Mouse (Mus musculus) kidney, postnatal 10 days (tissue): ENCODE measurements at regions not wholly inside any gene's neighbourhood (a gene's known extent, or its start where the extent isn't known, plus 50 kb on each side); places are given as distances from the start of the nearest gene placed in this dataset.

Experiments
- DNase-seq: peaks from one replicate; pipeline ENCODE4 v3.0.0; 2021; ENCODE audit warnings: mixed read lengths

DNA sequence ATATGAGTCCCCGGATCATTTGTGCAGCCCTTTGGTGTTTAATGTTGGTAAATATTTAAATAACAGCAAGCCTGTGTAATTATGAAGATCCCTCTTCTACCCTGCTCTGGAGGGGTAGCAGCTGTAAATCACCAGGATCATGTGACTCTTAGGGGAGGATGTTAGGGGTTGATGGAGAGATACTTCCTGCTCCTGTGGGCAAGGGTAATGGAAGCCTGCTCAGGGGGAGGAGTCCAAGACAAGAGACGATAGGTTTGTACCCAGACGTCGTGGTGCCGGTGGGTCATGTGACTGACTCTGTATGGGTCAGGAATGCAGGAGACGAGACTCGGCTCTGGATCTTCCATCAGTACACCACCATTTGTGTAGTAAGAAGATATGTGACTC, 166.7 kb downstream of the Cdh26 start:
- no peak for DNase-seq

DNA sequence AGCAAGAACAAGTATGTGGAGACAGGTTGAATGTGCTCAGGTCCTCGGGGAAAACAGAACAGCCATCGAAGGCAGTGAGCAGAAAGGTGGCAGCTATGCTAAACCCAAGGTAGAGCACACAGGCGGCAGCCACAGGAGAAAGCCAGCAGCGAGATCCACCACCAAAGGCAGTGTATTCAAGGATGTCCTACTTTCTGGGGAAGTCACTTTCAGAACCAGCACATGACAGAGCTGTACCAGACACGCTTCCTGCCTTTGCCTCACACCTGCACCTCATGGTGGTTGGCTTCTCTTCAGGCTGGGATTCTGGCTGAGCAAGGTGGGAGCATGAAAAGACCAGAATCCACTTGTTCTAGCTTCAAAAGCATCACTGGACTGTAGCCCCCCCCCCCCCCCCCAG, 168.0 kb downstream of the Cdh26 start:
- DNase-seq: no peak

DNA sequence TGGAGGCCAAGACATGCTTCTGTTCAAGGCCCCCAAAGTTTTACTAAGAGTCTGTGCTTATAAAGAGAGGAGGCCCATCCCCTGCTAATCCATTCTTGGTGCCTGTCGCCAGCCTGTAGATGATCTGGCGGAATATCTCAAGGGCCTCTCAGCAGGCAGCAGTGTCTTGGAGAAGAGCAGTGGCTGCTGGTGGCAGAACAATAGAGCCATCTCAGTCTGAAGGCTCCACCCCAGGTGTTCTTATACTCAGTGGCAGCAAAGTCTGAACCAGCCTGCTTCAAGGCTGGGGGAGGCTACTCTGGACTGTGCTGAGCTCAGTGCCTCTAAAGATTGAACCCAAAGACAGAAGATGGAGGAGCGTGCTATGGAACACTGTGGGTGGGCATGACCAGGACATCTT, 168.5 kb downstream of the Cdh26 start:
- DNase-seq: no peak

DNA sequence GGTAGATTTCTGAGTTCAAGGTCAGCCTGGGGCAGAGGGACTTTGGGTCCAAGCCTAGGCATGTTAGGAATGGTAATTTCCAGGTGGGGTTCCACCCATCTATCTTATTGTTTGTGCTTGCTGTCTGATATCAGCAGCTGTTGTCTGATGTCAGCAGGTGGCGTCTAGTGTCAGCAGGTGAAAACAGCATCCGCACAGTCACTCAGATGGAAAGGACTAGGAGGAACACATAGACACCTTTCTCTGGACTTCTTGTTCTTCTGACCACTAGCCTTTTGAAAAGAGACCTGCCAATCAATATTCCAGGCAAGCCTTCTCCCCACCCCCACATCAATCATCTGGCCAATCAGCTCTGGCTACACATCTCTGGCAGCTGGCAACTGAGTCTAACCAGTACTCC, 173.1 kb downstream of the Cdh26 start:
- no peak for DNase-seq

DNA sequence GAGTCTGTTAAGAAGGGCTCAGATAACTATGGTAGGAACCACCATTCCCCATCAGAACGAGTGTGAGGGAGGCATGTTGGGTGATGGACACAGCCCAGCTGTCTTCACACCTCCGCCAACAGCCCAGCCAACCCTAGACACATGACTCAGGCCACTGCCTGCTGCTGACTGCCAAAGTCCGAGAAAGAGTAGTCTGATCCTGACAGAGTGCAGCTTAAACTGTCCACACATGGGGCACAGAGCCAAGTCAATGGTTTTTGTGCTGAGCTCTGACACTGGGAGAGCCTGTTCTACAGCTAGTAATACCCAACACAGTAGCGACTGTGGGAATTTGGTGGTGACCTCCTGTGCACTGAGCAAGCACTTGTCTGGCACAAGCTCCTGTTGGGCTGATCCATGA, 176.4 kb downstream of the Cdh26 start:
- DNase-seq: peak; percentile 86

DNA sequence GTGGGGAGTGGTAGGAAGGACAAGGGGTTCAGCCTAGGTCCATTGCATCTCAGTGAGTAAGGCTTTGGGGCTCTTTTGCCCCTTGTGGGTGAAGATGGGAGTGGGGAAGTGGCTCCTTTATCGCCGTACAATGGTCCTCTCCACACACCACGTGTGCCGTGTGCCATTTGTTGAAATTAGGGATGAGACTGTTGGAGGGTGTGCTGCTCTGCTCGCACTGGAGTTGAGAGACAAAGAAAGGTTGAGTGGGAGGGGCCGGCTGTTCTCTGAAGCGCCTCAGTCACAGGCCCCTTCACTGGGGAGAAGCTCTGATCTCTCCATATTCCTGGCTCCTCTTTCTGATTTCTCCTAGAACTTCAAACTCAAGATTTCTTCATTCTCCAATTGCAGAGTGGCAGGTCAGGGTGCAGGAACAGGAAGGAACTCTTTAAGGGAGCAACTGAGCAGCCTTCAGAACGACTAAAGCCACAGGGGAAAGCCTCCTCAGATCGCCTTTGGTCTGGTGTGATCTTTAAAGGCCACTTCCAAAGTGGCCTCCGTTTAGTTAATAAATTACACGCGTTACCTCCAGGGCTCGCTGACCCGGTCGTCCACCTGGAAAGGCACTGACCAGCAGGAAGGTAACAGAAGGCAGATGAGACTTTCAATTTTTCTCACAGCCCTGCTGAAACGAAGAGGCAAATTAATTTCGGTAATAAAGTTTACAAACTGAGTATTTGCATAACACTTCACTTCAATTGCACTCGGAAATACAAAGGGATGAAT, 180.1 kb downstream of the Cdh26 start:
- peak; percentile 53 for DNase-seq

DNA sequence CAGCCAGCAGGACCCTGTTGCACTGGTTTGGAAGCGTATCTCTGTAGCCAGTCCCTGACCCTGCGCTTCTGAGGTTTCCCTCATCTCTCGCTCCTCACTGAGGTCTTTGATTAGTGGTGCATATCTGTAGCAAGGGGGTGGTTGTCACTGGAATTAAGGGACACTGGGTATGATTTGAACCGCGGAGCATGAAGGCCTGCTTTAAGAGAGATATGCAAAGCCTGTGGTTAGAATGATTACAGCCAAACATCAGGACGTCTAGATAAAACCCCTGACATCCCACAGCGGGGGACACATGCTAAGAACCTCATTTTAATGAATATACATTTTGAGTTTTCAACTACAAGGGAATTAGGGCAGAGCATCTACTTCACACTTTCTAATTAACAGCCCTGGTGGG, 184.4 kb downstream of the Cdh26 start:
- no peak for DNase-seq

DNA sequence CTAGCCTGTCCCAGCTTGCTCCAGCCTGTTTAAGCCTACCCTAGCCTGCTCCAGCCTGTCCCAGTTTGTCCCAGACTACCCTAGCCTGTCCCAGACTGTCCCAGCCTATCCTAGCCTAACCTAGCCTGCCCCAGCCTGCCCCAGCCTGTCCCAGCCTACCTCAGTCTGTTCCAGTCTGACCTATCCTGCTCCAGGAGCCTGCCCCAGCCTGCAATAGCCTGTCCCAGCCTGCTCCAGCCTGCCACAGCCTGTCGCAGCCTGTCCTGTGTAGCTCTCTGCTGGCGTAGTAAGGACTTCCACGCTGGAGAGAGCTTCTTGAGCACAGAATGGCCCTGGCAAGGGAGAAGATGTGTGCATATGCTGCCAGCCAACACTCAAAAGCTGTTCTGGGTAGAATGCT, 192.5 kb downstream of the Cdh26 start:
- no peak for DNase-seq

DNA sequence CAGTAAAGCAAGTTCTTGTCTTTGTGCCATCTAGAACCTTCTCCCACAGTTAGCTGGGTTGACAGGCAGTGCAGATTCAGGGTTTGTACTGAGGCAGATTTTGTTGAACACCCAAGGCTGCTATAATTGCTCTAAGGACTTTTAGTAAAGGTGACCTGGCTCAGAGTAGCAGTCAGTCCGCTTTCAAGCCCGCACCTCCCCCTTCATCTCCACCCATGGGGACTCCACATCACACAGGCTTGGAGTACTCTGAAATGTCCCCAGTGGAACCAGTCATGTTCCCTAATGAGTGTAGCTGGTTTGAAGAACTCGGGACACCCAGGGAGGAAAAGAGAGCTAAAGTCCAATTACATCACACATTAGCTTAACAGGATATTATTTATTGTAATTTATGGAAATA, 194.1 kb downstream of the Cdh26 start:
- no peak for DNase-seq

DNA sequence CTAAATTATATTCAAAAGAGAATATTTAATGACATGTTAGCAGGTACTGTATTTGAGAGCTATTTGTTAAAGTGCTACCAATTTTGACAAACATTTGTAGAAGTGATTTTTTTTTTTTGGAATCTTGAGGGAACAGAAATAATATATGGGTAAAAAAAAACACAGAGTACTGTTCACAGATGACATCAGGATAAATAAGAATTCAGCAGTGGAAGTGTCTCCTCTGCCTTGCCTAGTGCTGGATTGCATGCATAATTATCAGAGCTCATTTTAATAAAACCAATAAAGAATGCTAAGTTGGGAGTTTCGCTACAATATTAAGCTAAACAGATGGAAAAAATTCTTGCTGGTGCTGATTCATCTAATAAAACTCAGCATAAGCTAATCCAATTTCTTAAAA, 194.6 kb downstream of the Cdh26 start:
- DNase-seq: no peak

DNA sequence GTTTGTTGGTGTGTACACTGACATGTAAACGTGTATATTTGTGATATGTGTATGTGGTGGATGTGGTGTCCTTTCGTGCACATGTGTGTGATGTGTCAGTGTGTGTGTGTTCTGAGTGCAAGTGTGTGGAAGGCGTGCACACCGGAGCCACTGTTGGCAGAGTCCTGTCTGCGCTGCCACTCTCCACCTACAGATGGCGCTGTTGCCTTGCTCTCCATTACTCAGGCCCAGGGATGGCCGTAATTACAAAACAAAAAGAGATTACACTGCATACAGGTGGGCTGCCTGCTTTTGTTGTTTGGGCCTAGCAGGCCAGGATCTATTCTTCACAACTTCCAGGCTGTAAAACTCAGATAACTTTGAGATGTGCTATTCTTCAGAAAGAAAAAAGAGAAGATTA, 199.4 kb downstream of the Cdh26 start:
- peak; percentile 79 for DNase-seq

DNA sequence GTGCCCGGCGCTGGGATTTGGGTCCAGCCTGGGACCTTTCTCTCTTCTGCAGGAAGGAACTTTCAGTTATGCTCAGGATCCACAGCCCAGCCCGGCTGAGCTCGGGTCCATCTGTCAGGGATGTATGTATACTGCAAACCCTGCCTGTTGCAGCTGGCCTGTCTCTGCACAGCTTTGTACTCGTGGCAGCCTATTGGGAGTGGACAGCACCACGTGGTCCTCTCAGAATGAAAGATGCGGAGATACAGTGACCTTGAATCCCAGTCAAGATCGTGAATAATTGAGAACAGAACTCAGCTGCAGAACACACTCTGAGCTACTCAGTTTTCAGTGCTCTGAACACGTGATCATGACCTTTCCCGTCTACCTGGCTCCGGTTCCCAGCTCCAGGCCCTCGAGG, 200.2 kb downstream of the Cdh26 start:
- DNase-seq: peak; percentile 47

DNA sequence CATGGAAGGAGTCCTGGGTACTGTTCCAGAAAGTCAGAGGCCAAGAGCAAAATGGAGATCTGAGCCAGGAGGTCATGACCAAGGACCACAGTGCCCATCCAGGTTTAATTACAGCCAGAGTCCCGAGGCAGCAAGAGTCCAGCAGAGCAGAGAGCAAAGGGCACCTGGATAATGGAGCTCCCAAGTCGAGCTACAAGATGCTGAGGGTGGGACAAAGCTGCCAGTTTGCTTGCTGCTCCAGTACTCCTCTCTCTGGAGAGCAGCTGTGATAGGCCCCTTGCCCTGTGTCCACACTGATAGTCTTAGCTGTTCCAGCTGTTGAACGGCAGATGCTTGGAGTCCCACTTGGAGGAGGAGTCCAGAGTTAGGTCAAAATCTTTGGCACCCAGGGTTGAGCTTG, 201.0 kb downstream of the Cdh26 start:
- DNase-seq: peak; percentile 54

DNA sequence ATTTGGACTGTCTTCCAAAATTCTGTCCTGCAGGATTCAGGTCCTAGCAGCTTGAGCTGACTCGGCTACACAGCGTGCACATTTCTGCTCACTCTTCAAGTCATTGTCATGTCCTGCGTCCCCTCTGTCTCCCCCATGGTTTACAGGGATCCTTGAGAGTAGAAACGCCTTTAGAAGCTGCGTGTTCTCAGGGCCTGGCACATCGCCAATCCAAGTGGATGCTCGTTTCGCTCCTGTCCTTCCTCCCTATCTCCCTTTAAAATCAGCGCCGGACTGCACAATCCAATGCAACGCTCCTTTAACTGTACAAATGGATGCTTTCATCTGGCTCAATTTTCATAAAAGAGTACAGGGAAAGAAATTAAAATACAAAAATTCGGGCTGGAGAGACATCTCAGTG, 201.6 kb downstream of the Cdh26 start:
- DNase-seq: peak; percentile 49

DNA sequence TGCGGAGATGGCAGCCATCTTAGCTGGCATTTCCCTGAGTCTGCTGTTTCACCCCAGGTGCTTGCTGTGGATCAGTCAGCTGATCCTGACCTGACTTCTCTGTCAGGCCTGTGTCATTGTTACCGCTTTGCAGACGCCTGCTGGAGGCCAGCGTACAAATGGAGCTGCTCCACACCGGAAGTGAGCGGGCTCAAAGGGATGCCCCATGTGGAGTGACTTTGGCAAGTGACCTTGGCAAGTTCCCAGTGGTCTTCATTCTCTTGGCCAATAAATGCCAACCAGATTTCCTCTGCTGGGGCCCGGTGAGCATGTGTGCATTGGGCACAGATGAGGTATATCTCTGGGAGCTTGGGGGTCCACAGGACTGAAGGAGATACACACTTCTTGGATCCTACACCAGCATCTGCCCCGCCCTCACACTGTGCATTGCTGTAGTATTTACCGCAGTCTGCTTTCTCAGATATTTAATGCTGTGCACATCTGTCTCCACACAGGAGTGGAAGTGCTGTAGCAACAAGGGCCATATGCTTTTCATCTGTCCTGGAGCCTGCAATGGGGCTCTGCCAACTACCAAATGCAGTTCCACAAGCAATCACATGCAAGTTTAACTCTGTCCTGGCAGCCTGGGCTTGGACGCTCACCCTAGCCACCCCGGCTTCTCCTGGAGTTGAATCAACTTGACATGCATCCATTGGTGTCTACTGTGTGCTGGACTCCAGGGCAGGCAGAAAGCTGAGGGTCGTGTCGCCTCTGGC, 202.7 kb downstream of the Cdh26 start:
- no peak for DNase-seq

DNA sequence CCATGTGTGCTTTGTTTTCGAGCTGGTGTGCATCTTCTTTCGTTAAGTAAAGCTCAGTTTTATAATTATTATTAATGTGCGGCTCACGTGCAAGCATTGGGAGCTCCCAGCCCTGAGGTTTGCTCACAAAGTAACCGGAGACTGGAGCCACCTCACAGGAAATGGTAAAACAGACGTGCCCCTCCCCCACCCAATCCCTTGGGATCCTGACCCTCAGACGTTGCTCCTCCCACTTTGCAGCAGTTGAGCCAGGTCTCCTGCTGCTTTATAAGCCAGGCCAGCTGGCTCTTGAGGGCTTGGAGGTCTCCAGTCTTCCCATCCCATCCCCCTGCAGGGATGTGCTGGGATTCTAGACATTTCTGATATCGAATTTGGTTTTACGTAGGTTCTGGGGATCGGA, 203.8 kb downstream of the Cdh26 start:
- peak; percentile 52 for DNase-seq

DNA sequence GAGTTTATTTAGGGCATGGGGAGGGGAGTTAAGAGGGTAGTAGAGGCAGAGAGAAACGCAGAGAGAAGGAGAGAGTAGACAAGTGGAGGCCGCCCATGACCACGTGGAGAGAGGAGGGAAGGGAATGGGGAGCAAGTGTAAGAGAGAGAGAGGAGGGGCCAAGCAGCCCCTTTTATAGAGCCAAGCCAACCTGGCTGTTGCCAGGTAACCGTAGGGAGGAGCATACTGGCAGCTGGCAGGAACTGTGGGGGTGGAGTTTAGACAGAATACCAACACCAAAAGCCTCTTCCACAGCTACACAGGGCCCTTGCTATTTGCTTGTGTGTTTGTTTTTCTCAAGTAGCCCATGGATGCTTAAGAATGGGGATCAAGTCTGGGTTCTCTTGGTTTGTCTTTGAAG, 205.4 kb downstream of the Cdh26 start:
- no peak for DNase-seq

DNA sequence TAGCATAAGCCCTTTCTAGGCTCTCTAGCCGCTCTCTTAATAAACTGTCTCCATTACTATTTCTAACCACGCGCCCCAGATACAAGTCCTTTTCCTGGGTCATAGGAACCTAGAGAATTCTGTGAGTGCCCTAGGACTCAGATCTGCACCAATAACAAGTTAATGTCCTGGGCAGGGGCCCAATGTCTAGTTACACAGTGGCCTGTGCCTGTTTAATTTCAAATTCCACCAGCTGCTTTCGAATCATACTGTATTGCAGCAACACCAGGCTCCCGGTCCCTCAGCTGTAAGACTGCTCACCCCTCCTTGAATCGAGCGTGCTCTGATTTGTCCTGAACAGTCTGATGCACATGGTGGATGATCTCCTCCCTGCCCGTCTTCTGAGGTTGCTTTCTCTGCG, 206.6 kb downstream of the Cdh26 start:
- no peak for DNase-seq

DNA sequence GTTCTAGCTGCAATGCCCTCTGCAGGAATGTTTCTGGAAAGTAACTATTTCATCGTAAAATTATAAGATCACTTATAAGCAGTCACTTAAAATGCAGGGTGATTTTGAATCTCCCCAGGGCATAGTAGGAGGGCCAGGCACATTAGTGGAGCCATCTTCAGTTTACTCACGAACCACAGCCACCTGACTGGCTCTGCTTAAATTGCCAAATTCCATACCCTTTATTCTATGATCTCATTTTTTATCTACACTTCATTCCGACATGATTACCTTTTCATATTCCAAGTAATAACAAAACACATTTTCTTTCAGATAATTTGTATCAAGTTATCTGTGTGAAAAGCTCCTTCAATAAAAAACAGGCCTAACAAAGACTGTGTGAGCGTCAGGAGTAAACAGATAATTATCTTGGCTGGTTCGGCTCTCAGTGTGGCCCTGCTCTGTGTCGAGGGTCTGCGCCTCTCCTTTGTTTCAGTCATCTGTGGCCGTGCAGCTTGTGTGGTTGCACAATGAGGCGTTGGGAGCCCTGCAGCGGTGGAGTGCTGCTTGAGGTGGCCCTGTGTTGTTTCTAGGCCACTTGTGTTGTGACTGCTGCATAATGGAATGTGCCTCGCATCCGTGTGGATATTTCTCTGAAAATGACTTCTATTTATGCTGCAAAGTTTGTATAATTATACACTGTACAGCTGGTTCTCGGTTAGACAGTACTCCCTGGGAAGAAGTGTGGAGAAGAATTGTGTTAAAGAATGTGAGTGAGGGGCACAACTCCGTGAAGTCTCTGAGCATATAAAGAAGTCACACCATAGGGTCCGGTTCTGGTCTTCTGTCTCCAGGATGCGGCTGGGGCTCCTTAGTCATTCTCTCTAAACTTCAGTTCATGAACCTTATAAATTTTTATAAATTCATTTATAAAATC, 212.1 kb downstream of the Cdh26 start:
- DNase-seq: no peak

DNA sequence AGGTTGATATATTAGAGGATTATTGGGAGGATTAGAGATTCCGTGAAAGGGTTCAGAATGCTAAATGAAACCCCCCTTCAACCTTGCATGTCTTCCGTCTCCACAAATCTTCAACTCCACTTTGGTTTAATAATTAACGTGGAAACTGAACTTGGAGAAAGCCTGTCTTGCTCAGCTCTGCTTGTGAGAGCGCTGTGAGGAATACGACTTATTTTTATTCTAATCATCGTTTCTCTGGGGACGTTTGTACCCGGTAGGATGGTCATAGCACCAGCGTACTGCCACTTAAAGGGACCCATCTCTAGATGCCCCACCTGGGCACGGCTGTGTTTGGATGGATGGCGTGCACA, 212.7 kb downstream of the Cdh26 start:
- DNase-seq: no peak

DNA sequence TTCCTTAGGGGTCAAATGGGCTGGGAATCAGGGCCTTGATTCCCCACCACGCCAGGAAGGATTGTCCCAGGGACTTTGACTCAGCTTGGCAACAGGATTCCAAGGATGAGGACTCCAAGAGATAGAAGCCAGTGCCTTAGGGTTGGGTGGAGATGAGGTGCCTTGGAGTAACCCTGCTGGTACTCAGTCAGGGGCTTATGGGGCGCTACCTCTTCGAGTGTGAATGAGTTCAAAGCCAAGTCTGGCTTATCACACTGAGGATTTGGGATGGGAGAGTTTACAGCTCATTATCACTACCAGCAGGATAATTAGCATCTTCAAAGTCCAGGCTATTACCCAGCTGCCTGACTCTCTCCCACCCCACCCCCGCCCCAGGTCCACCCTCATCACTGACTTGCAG, 213.5 kb downstream of the Cdh26 start:
- no peak for DNase-seq

DNA sequence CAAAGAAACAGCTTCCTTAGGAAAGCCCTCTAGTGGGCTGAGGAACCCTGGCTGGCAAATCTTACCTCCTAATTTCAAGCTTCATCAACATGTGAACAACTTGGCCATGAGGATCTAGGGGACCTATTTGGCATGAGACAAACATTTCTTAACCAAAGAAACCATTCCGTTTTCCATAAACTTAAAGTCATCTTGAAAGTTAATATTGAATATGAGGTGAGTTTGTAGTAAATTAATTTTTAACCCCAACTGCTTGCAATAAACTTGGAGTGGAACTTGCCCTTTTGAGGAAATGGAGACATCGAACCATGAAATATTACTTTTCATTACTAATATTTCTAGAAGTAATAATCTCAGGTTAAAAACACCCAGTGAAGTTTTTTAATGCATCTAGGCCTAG, 229.7 kb downstream of the Cdh26 start:
- DNase-seq: no peak

DNA sequence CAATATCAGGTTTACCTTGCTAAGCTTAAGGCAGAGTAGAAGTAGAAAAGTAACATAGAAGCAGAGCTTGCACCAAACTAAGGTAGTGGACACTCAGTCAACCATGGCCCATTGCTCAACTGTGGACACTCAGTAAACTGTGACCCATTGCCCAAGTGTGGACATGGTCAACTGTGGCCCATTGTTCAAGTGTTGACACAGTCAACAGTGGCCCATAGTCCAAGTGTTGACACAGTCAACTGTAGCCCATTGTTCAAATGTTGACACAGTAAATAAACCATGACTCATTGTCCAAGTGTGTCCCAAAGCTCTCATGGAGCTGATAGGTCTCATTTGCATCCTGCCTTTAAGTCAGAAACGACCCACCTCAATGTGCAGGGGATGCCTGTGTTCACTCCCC, 232.1 kb downstream of the Cdh26 start:
- DNase-seq: no peak

DNA sequence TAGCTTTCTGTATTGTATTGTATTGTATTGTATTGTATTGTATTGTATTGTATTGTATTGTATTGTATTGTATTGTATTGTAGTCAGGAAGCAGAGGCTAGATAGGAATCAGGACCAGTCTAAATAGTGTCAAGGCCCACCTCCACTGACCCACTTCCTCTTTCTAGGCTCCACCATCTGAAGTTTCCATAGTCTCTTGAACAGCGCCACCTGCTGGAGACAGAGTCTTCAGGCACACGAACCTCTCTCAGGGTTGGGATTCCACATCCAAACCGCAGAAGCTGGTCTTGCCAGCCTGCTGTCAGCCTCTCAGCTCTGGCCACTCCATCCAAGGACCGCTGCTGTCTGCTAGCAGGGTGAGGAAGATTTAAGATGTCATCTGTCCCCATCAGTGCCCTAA, 234.6 kb downstream of the Cdh26 start:
- DNase-seq: peak; percentile 82
